Mouse (Mus musculus) MEL (cell line): ENCODE data around the gene Lipi. TPM values are rescaled to one million over a fixed set of nuclear protein-coding genes. Genes with fewer than 3 reads are reported as not detected.

ENCODE experiments used
- DNase-seq: peaks from one replicate; pipeline ENCODE4 v3.0.0; 2011; ENCODE audit warnings: low read depth, low spot score
- H3K27ac ChIP-seq: 2 replicates; pipeline ENCODE4 v1.5.1; 2012; ENCODE audit warnings: low read depth, mild to moderate bottlenecking, control low read depth, low read length, moderate library complexity; ENCODE audit not compliant: control insufficient read depth
- H3K27me3 ChIP-seq, 2 experiments: fragments of 150-350 bp in 1 of 2; sonication (generic) in 1 of 2; 2 replicates each; pipeline ENCODE4 v1.6.1; 2012; ENCODE audit warnings: low read length in 2 of 2, mild to moderate bottlenecking in 2 of 2, improper control_type of control experiment in 1 of 2, moderate library complexity in 1 of 2; ENCODE audit not compliant: insufficient read depth in 2 of 2, control insufficient read depth in 1 of 2
- H3K36me3 ChIP-seq, 2 experiments: 2 replicates each; pipeline ENCODE4 v1.6.1; 2012 to 2014; ENCODE audit warnings: low read length in 2 of 2, improper control_type of control experiment in 1 of 2, inconsistent platforms in 1 of 2, mild to moderate bottlenecking in 1 of 2; ENCODE audit not compliant: insufficient read depth in 2 of 2, control insufficient read depth in 1 of 2
- H3K4me1 ChIP-seq, 2 experiments: fragments of 150-350 bp in 1 of 2; sonication (generic) in 1 of 2; 2 replicates each; pipeline ENCODE4 v1.6.1; 2012; ENCODE audit warnings: low read length in 2 of 2, improper control_type of control experiment in 1 of 2, mild to moderate bottlenecking in 1 of 2; ENCODE audit not compliant: insufficient read depth in 2 of 2, control insufficient read depth in 1 of 2
- H3K4me3 ChIP-seq, 2 experiments: fragments of 150-350 bp in 1 of 2; sonication (generic) in 1 of 2; 2 replicates each; pipeline ENCODE4 v1.5.1; 2012; ENCODE audit warnings: low read depth in 2 of 2, low read length in 2 of 2, mild to moderate bottlenecking in 2 of 2, moderate library complexity in 2 of 2, control low read depth in 1 of 2, improper control_type of control experiment in 1 of 2; ENCODE audit not compliant: control insufficient read depth in 1 of 2, insufficient read depth in 1 of 2
- H3K79me2 ChIP-seq: 2 replicates; pipeline ENCODE4 v1.6.1; 2012; ENCODE audit warnings: mild to moderate bottlenecking, low read length, moderate library complexity; ENCODE audit not compliant: control insufficient read depth, poor library complexity, insufficient read depth
- H3K9ac ChIP-seq: 2 replicates; pipeline ENCODE4 v1.6.1; 2012; ENCODE audit warnings: low read depth, mild to moderate bottlenecking, control low read depth, low read length, moderate library complexity; ENCODE audit not compliant: control insufficient read depth, poor library complexity, severe bottlenecking
- H3K9me3 ChIP-seq: fragments of 150-350 bp; sonication (generic); replicated peaks from 2 replicates; pipeline ENCODE4 v1.6.1; 2012; ENCODE audit warnings: mild to moderate bottlenecking, low read length, improper control_type of control experiment, moderate library complexity; ENCODE audit not compliant: insufficient read depth
- BHLHE40 ChIP-seq: IDR thresholded peaks from 2 replicates; pipeline ENCODE4 v1.6.1; 2012; ENCODE audit warnings: low read depth, mild to moderate bottlenecking, inconsistent platforms, low read length, improper control_type of control experiment, borderline replicate concordance
- CHD1 ChIP-seq: IDR thresholded peaks from 2 replicates; pipeline ENCODE4 v1.6.1; 2012; ENCODE audit warnings: low read depth, mild to moderate bottlenecking, inconsistent platforms, low read length, improper control_type of control experiment
- GATA1 ChIP-seq: IDR thresholded peaks from 2 replicates; pipeline ENCODE4 v1.6.1; 2011; ENCODE audit warnings: low read depth, low read length, improper control_type of control experiment
- JUND ChIP-seq: IDR thresholded peaks from 2 replicates; pipeline ENCODE4 v1.6.1; 2011; ENCODE audit warnings: low read depth, mild to moderate bottlenecking, improper control_type of control experiment, low read length
- MAX ChIP-seq: IDR thresholded peaks from 2 replicates; pipeline ENCODE4 v1.6.1; 2011; ENCODE audit warnings: low read length, improper control_type of control experiment
- MEF2A ChIP-seq: IDR thresholded peaks from 2 replicates; pipeline ENCODE4 v1.6.1; 2014; ENCODE audit warnings: low read depth, mild to moderate bottlenecking, inconsistent platforms, low read length, improper control_type of control experiment; ENCODE audit not compliant: poor library complexity, insufficient replicate concordance, severe bottlenecking; ENCODE audit errors: extremely low read depth
- MYC ChIP-seq: IDR thresholded peaks from 2 replicates; pipeline ENCODE4 v1.6.1; 2011; ENCODE audit warnings: low read depth, mild to moderate bottlenecking, low read length, improper control_type of control experiment, moderate library complexity
- NELFE ChIP-seq: IDR thresholded peaks from 2 replicates; pipeline ENCODE4 v1.6.1; 2011; ENCODE audit warnings: low read depth, low read length, improper control_type of control experiment
- POLR2A ChIP-seq, 2 experiments: IDR thresholded peaks; 2 replicates each; pipeline ENCODE4 v1.6.1; 2011 to 2012; ENCODE audit warnings: low read length in 2 of 2, mild to moderate bottlenecking in 2 of 2, control low read depth in 1 of 2, improper control_type of control experiment in 1 of 2, low read depth in 1 of 2, moderate library complexity in 1 of 2; ENCODE audit not compliant: control insufficient read depth in 1 of 2, insufficient read depth in 1 of 2, poor library complexity in 1 of 2
- POLR2AphosphoS2 ChIP-seq: IDR thresholded peaks from 2 replicates; pipeline ENCODE4 v1.6.1; 2011; ENCODE audit warnings: low read length, improper control_type of control experiment
- POLR2AphosphoS5 ChIP-seq: IDR thresholded peaks from 2 replicates; pipeline ENCODE4 v1.6.1; 2012; ENCODE audit warnings: low read depth, borderline replicate concordance, mild to moderate bottlenecking, inconsistent platforms, low read length, moderate library complexity, mixed read lengths
- RAD21 ChIP-seq: IDR thresholded peaks from 2 replicates; pipeline ENCODE4 v1.6.1; 2011; ENCODE audit warnings: mild to moderate bottlenecking, low read depth, low read length, improper control_type of control experiment
- TAL1 ChIP-seq: IDR thresholded peaks from 2 replicates; pipeline ENCODE4 v1.6.1; 2012; ENCODE audit warnings: mild to moderate bottlenecking, inconsistent platforms, low read length, moderate library complexity, mixed read lengths
- USF2 ChIP-seq, 2 experiments: IDR thresholded peaks; 2 replicates each; pipeline ENCODE4 v1.6.1; 2011 to 2012; ENCODE audit warnings: improper control_type of control experiment in 2 of 2, low read length in 2 of 2, borderline replicate concordance in 1 of 2, inconsistent platforms in 1 of 2, low read depth in 1 of 2, mild to moderate bottlenecking in 1 of 2; ENCODE audit not compliant: insufficient read depth in 1 of 2
- ZC3H11A ChIP-seq: IDR thresholded peaks from 2 replicates; pipeline ENCODE4 v1.6.1; 2012; ENCODE audit warnings: low read depth, mild to moderate bottlenecking, inconsistent platforms, low read length, improper control_type of control experiment
- ZNF384 ChIP-seq: IDR thresholded peaks from 2 replicates; pipeline ENCODE4 v1.6.1; 2012; ENCODE audit warnings: low read depth, mild to moderate bottlenecking, inconsistent platforms, low read length, improper control_type of control experiment
- polyA plus RNA-seq, 2 experiments: library from polyadenylated mRNA; stranded (reverse) in 1 of 2; unstranded in 1 of 2; fragments of >175 nt in 1 of 2; fragments of >200 nt in 1 of 2; gene quantifications; 2 replicates each; pipeline versions ENCODE4 v1.2.1 to v1.2.4; 2012; ENCODE audit warnings: low replicate concordance in 2 of 2, low read depth in 1 of 2; ENCODE audit not compliant: insufficient read length in 2 of 2, insufficient read depth in 1 of 2, missing spikeins in 1 of 2
- total RNA-seq: library from RNA; depleted of rRNA; stranded (reverse); fragments of 300-350 nt; gene quantifications from 2 replicates; pipeline ENCODE4 v1.2.3, GENCODE M21; 2012

Gene Lipi
- total and polyA plus RNA-seq, 3 experiments = not detected

- Histone ChIP-seq H3K9me3 (no peaks in the 10 kb centered on the region), H3K4me1 (no peaks in the 10 kb centered on the region), H3K4me3 (no peak overlapping the region), H3K27ac (no peak overlapping the region), H3K27me3 (no peaks in the 10 kb centered on the region; a peak in 1 of 4 replicates)
- no peak for TF ChIP-seq TAL1
- TF ChIP-seq POLR2A (IDR thresholded peaks at IDR 0.05; ENCODE audit: control insufficient read depth in 1 of 2, insufficient read depth in 1 of 2, low read depth in 1 of 2, low read length in 2 of 2, poor library complexity in 1 of 2) = no peak
- no peak for TF ChIP-seq CHD1
- no peak for TF ChIP-seq BHLHE40
- TF ChIP-seq MEF2A = no peak
- TF ChIP-seq NELFE = no peak
- no peak for TF ChIP-seq JUND
- no peak for TF ChIP-seq ZC3H11A
- TF ChIP-seq MAX = no peak
- no peak for TF ChIP-seq RAD21
- TF ChIP-seq POLR2AphosphoS5 = no peak
- TF ChIP-seq, all 39 proteins: peak for 0
- Histone ChIP-seq H3K79me2 (no peaks in the 10 kb centered on the region), H3K9ac (no peak overlapping the region), H3K36me3 (no peaks in the 10 kb centered on the region)
- DNase-seq = no peak
Measured at GRCm38 (mm10) chr16:75612561-75612960, 26.7 kb upstream of the Lipi start.

GRCm38 (mm10) chr16:75606415-75606814 is 20.6 kb upstream of the Lipi start:
- H3K4me3 ChIP-seq = no peak overlapping the region
- peaks cover 0 to 2% of the 10 kb centered on the region in 2 experiments; a peak in 1 of 4 replicates for H3K27me3 ChIP-seq
- no peaks in the 10 kb centered on the region for H3K9me3 ChIP-seq
- H3K4me1 ChIP-seq = no peaks in the 10 kb centered on the region
- H3K9ac ChIP-seq = no peak overlapping the region
- DNase-seq = no peak
- H3K79me2 ChIP-seq = no peaks in the 10 kb centered on the region
- TF ChIP-seq POLR2AphosphoS2 = no peak
- no peak overlapping the region for H3K27ac ChIP-seq
- no peaks in the 10 kb centered on the region for H3K36me3 ChIP-seq

- peak overlapping the region; percentile 65 to 85 for H3K4me3 ChIP-seq
Measured at GRCm38 (mm10) chr16:75593501-75594183, 7.8 kb upstream of the Lipi start.

More at GRCm38 (mm10) chr16:75593501-75594183, 7.8 kb upstream of the Lipi start:
- H3K79me2 ChIP-seq = no peaks in the 10 kb centered on the region
- H3K36me3 ChIP-seq = peaks cover 0 to 2% of the 10 kb centered on the region in 2 experiments; a peak in 1 of 4 replicates
- no peaks in the 10 kb centered on the region for H3K4me1 ChIP-seq
- peak; percentile 49 for DNase-seq
- TF ChIP-seq ZNF384 (peak; percentile 91), MYC (no peak), GATA1 (no peak), NELFE (no peak), POLR2AphosphoS5 (no peak), USF2 (IDR thresholded peaks at IDR 0.05; ENCODE audit: borderline replicate concordance in 1 of 2, insufficient read depth in 1 of 2, low read depth in 1 of 2, low read length in 2 of 2) (no peak)
- peak overlapping the region; percentile 43 for H3K9ac ChIP-seq
- no peak overlapping the region for H3K27ac ChIP-seq
- H3K27me3 ChIP-seq = peaks cover 0 to 1% of the 10 kb centered on the region in 2 experiments; a peak in 2 of 4 replicates
- H3K9me3 ChIP-seq = no peaks in the 10 kb centered on the region
